Mouse (Mus musculus): ENCODE data around the gene Zp3r.
"Not testable (repeated sequence)": the region's sequence is repeated elsewhere in the genome, so short reads cannot be mapped to it uniquely, and the experiment has no call there.

- TF ChIP-seq POLR2A (IDR thresholded peaks at IDR 0.05; ENCODE audit: borderline replicate concordance, control insufficient read depth, low read depth, low read length); CTCF (IDR thresholded peaks at IDR 0.05; ENCODE audit: control insufficient read depth, insufficient read depth, low read length): not testable (repeated sequence)
These were observed 30.2 kb upstream of the Zp3r start for GRCm38 (mm10) chr1:130659641-130660040.
